Mouse (Mus musculus): ENCODE data around the gene Plekhf1. TPM values are rescaled to one million over a fixed set of nuclear protein-coding genes. Genes with fewer than 3 reads are reported as not detected.
A peak's percentile ranks its signal among the peaks of the same experiment; 100 is the strongest.

The Plekhf1 gene
- total RNA-seq, 4 experiments from 2014 or later = 1.3 to 2.8 (median 2.5) TPM

GRCm38 (mm10) chr7:38218631-38219367 is 9.0 kb downstream of the Plekhf1 start:
- no peak for DNase-seq (ENCODE audit: low spot score in 2 of 2)

- peak; percentile 73 to 77 for DNase-seq (ENCODE audit: low spot score in 2 of 2)
Measured at GRCm38 (mm10) chr7:38217417-38218171, 10.2 kb downstream of the Plekhf1 start.

GRCm38 (mm10) chr7:38215697-38216096 is 12.1 kb downstream of the Plekhf1 start:
- no peak for DNase-seq (ENCODE audit: low spot score in 2 of 2)

- DNase-seq (ENCODE audit: low spot score in 2 of 2) = no peak
Measured at GRCm38 (mm10) chr7:38215281-38215680, 12.5 kb downstream of the Plekhf1 start.

- DNase-seq (ENCODE audit: low spot score in 2 of 2) = no peak
Measured at GRCm38 (mm10) chr7:38214473-38215214, 13.2 kb downstream of the Plekhf1 start.

GRCm38 (mm10) chr7:38212651-38213062 is 15.2 kb downstream of the Plekhf1 start:
- DNase-seq (ENCODE audit: low spot score in 2 of 2) = no peak

- no peak for DNase-seq (ENCODE audit: low spot score in 2 of 2)
Measured at GRCm38 (mm10) chr7:38209478-38210152, 18.2 kb downstream of the Plekhf1 start.

GRCm38 (mm10) chr7:38208969-38209368 is 18.8 kb downstream of the Plekhf1 start:
- DNase-seq (ENCODE audit: low spot score in 2 of 2) = no peak

- no peak for DNase-seq (ENCODE audit: low spot score in 2 of 2)
Measured at GRCm38 (mm10) chr7:38206564-38206963, 21.3 kb downstream of the Plekhf1 start.

- no peak for DNase-seq (ENCODE audit: low spot score in 2 of 2)
Measured at GRCm38 (mm10) chr7:38205801-38206200, 22.0 kb downstream of the Plekhf1 start.

GRCm38 (mm10) chr7:38204314-38204713 is 23.5 kb downstream of the Plekhf1 start:
- DNase-seq (ENCODE audit: low spot score in 2 of 2) = no peak

GRCm38 (mm10) chr7:38201290-38201658 is 26.5 kb downstream of the Plekhf1 start:
- no peak for DNase-seq (ENCODE audit: low spot score in 2 of 2)

GRCm38 (mm10) chr7:38200606-38201289 is 27.1 kb downstream of the Plekhf1 start:
- peak; percentile 75 to 91 for DNase-seq (ENCODE audit: low spot score in 2 of 2)

GRCm38 (mm10) chr7:38199907-38200605 is 27.8 kb downstream of the Plekhf1 start:
- DNase-seq (ENCODE audit: low spot score in 2 of 2) = no peak

GRCm38 (mm10) chr7:38191571-38191970 is 36.2 kb downstream of the Plekhf1 start:
- DNase-seq (ENCODE audit: low spot score in 2 of 2) = no peak

GRCm38 (mm10) chr7:38191146-38191545 is 36.7 kb downstream of the Plekhf1 start:
- DNase-seq (ENCODE audit: low spot score in 2 of 2) = no peak

- DNase-seq (ENCODE audit: low spot score in 2 of 2) = no peak
Measured at GRCm38 (mm10) chr7:38190056-38190835, 37.6 kb downstream of the Plekhf1 start.

GRCm38 (mm10) chr7:38189136-38189982 is 38.5 kb downstream of the Plekhf1 start:
- no peak for DNase-seq (ENCODE audit: low spot score in 2 of 2)

Data from layer of hippocampus, adult 8-10 months (tissue).